Mouse (Mus musculus) liver, postnatal 0 days (tissue): ENCODE measurements around the gene Apoc2.

Experiments used
- CTCF ChIP-seq: sonication (generic); IDR thresholded peaks from 2 replicates; pipeline ENCODE4 v1.5.1; 2016; ENCODE audit warnings: antibody characterized with exemption, low read depth
- EP300 ChIP-seq: IDR thresholded peaks from 2 replicates; pipeline ENCODE4 v1.6.1; 2016; ENCODE audit warnings: antibody characterized with exemption, low read depth, mild to moderate bottlenecking

- peak; percentile 82 for TF ChIP-seq CTCF
- TF ChIP-seq EP300, result peak; percentile 79
These were observed 23.5 kb upstream of the Apoc2 start for GRCm38 (mm10) chr7:19701069-19701761.
